Mouse (Mus musculus) liver, embryonic 18 days (tissue): ENCODE results near the gene Clasp1. TPM values are rescaled to one million over a fixed set of nuclear protein-coding genes. Genes with fewer than 3 reads are reported as not detected.

Source experiments
- polyA plus RNA-seq: library from polyadenylated mRNA; depleted of rRNA; stranded (reverse); fragments of >200 nt; gene quantifications from 2 replicates; pipeline ENCODE4 v1.2.3, GENCODE M21; 2012; rRNA removed

The Clasp1 gene
- polyA plus RNA-seq, result 4.6 and 6.3 TPM in 2 replicates

GRCm38 (mm10) chr1:118388757-118389453 lies at the start of gene Clasp1:
Gene Clasp1 (plus strand): TSS chr1:118389058.

DNA sequence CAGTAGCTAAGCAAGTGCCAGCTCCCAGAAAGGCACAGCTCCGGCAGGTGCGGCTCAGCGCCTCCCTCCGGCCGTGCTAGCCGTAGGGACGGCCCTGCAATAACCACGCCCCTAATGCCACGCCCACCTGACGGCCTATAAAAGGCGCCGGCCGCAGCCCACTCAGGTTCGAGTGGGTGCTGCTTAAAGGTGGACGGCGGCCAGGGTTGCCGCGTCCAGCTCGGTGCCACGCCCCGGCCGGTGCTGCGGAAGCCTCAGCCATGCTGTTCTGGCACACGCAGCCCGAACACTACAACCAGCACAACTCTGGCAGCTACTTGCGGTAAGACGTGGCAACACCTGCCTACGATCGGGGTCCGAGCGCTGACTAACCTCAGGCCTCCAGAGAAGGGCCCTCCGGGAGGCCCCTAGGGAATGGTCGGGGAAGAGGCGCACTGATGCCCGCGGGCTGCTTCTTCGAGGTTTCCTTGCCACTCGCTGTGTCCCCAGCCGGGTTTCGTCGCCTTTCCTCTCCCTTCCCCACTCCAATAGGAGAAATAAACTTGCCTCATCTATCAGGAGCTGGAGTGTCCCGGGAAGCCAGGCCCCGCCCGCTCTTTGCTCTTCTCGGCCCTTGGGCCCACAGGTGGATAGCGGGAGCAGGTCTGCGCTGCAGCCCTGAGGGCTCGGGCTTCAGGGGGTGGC lies 239.1 kb downstream of the Clasp1 start, which contains the start of gene Tfcp2l1:
TSS of gene Tfcp2l1 (plus strand) at position 165 of the 684 bp plus-strand sequence.

Other genes starting within 250 kb of the Clasp1 start
- gene Gm29106, start 212.5 kb upstream of the Clasp1 start, polyA plus RNA-seq, result not detected in 2 replicates
- 24.9 and 28.1 TPM in 2 replicates for gene Tsn, start 77.3 kb upstream of the Clasp1 start, polyA plus RNA-seq
- gene Nifk, start 67.2 kb upstream of the Clasp1 start, polyA plus RNA-seq, result 18.8 TPM in 2 replicates
- gene Tfcp2l1, start 238.9 kb downstream of the Clasp1 start, polyA plus RNA-seq, result 0.79 and 0.80 TPM in 2 replicates